Mouse (Mus musculus): Measurements from ENCODE around the gene Crisp2. TPM values are rescaled to one million over a fixed set of nuclear protein-coding genes. Genes with fewer than 3 reads are reported as not detected.

The Crisp2 gene
- polyA plus RNA-seq (2021) = 0.06 TPM

GRCm38 (mm10) chr17:40806953-40807572 lies at the start of gene Crisp2:
Crisp2 (minus strand) TSS chr17:40807003.
- DNase-seq (ENCODE audit: low read depth, low spot score) (no peak), ATAC-seq (no peak)
- CTCF ChIA-PET = interaction anchor here (2.0 kb wide), 1 partner anchor 17 kb away, joined by 8 read pairs; no protein-coding TSS in a partner anchor
- TF ChIP-seq CTCF (IDR thresholded peaks at IDR 0.05) = no peak
- no peaks in the 10 kb centered on the region for H3K27me3 ChIP-seq
- in situ Hi-C loops (cut with MboI; ENCODE audit: low pct_unique_long_range_greater_than_20kb) = loop anchor here (25.0 kb wide), 1 partner anchor 595 kb away; the partner anchor contains the start of gene Pgk2
- POLR2A ChIA-PET = no interaction called here

- ChIA-PET POLR2A (no interaction called here), CTCF (interaction anchor here (0.8 to 1.6 kb wide), 2 partner anchors 17 kb away, joined by 3 read pairs; no protein-coding TSS in a partner anchor)
- ATAC-seq = no peak
- no peak for DNase-seq (ENCODE audit: low read depth, low spot score)
- in situ Hi-C loops (cut with MboI; ENCODE audit: low pct_unique_long_range_greater_than_20kb) = no loop called here
- no peaks in the 10 kb centered on the region for H3K27me3 ChIP-seq
- no peak for TF ChIP-seq CTCF (IDR thresholded peaks at IDR 0.05)
Observed at GRCm38 (mm10) chr17:40855065-40855464, 48.3 kb upstream of the Crisp2 start.

GRCm38 (mm10) chr17:40837308-40837707 lies 30.5 kb upstream of the Crisp2 start:
- in situ Hi-C loops (cut with MboI; ENCODE audit: low pct_unique_long_range_greater_than_20kb) = no loop called here
- DNase-seq (ENCODE audit: low read depth, low spot score) (peak; percentile 4), ATAC-seq (peak; percentile 84)
- CTCF ChIA-PET = interaction anchor here (0.6 to 1.5 kb wide), 7 partner anchors 13 to 63 kb away, joined by 3 to 5 read pairs (median 4); no protein-coding TSS in a partner anchor
- no peaks in the 10 kb centered on the region for H3K27me3 ChIP-seq
- POLR2A ChIA-PET = no interaction called here
- peak; percentile 76 for TF ChIP-seq CTCF (IDR thresholded peaks at IDR 0.05)

GRCm38 (mm10) chr17:40831870-40832269 lies 25.1 kb upstream of the Crisp2 start:
- no peak for DNase-seq (ENCODE audit: low read depth, low spot score)
- ATAC-seq = no peak
- peak; percentile 52 for TF ChIP-seq CTCF (IDR thresholded peaks at IDR 0.05)
- ChIA-PET CTCF (no interaction called here), POLR2A (no interaction called here)
- H3K27me3 ChIP-seq = no peaks in the 10 kb centered on the region
- in situ Hi-C loops (cut with MboI; ENCODE audit: low pct_unique_long_range_greater_than_20kb) = loop anchor here (5.0 kb wide), 1 partner anchor 65 kb away; no protein-coding TSS in a partner anchor

- DNase-seq (ENCODE audit: low read depth, low spot score) = no peak
- no peak for ATAC-seq
Observed at GRCm38 (mm10) chr17:40824549-40824948, 17.7 kb upstream of the Crisp2 start.

GRCm38 (mm10) chr17:40823817-40824216 lies 17.0 kb upstream of the Crisp2 start:
- POLR2A ChIA-PET = no interaction called here
- peak; percentile 51 for ATAC-seq
- no peak for DNase-seq (ENCODE audit: low read depth, low spot score)
- in situ Hi-C loops (cut with MboI; ENCODE audit: low pct_unique_long_range_greater_than_20kb) = loop anchor here (25.0 kb wide), 1 partner anchor 612 kb away; the partner anchor contains the start of gene Pgk2
- CTCF ChIA-PET = interaction anchor here (1.0 to 2.6 kb wide), 19 partner anchors 9 to 487 kb away, joined by 3 to 15 read pairs (median 5); partner anchors contain the start of gene Crisp2
- peaks cover 4% of the 10 kb centered on the region for H3K27me3 ChIP-seq
- TF ChIP-seq CTCF (IDR thresholded peaks at IDR 0.05) = peak; percentile 51

More at GRCm38 (mm10) chr17:40824549-40824948, 17.7 kb upstream of the Crisp2 start:
- TF ChIP-seq CTCF (IDR thresholded peaks at IDR 0.05) = peak; percentile 81
- POLR2A ChIA-PET = no interaction called here
- CTCF ChIA-PET = interaction anchor here (1.1 to 2.6 kb wide), 17 partner anchors 10 to 488 kb away, joined by 3 to 15 read pairs (median 5); partner anchors contain the start of gene Crisp2
- H3K27me3 ChIP-seq = peaks cover 4% of the 10 kb centered on the region
- in situ Hi-C loops (cut with MboI; ENCODE audit: low pct_unique_long_range_greater_than_20kb) = loop anchor here (25.0 kb wide), 1 partner anchor 612 kb away; the partner anchor contains the start of gene Pgk2

GRCm38 (mm10) chr17:40821477-40821876 lies 14.7 kb upstream of the Crisp2 start:
- in situ Hi-C loops (cut with MboI; ENCODE audit: low pct_unique_long_range_greater_than_20kb) = loop anchor here (25.0 kb wide), 1 partner anchor 609 kb away; the partner anchor contains the start of gene Pgk2
- TF ChIP-seq CTCF (IDR thresholded peaks at IDR 0.05) = no peak
- DNase-seq (ENCODE audit: low read depth, low spot score) = no peak
- ChIA-PET CTCF (no interaction called here), POLR2A (no interaction called here)
- peaks cover 4% of the 10 kb centered on the region for H3K27me3 ChIP-seq
- ATAC-seq = no peak

GRCm38 (mm10) chr17:40817340-40817943 lies 10.6 kb upstream of the Crisp2 start:
- no peak for DNase-seq (ENCODE audit: low read depth, low spot score)
- no peak for ATAC-seq
- in situ Hi-C loops (cut with MboI; ENCODE audit: low pct_unique_long_range_greater_than_20kb) = loop anchor here (25.0 kb wide), 1 partner anchor 605 kb away; the partner anchor contains the start of gene Pgk2
- ChIA-PET POLR2A (no interaction called here), CTCF (no interaction called here)
- no peak for TF ChIP-seq CTCF (IDR thresholded peaks at IDR 0.05)
- no peaks in the 10 kb centered on the region for H3K27me3 ChIP-seq

- H3K27me3 ChIP-seq = no peaks in the 10 kb centered on the region
- POLR2A ChIA-PET = no interaction called here
- no peak for TF ChIP-seq CTCF (IDR thresholded peaks at IDR 0.05)
- in situ Hi-C loops (cut with MboI; ENCODE audit: low pct_unique_long_range_greater_than_20kb) = loop anchor here (25.0 kb wide), 1 partner anchor 600 kb away; the partner anchor contains the start of gene Pgk2
- DNase-seq (ENCODE audit: low read depth, low spot score) (no peak), ATAC-seq (no peak)
- CTCF ChIA-PET = interaction anchor here (1.0 to 2.2 kb wide), 2 partner anchors 8 to 12 kb away, joined by 3 to 12 read pairs; no protein-coding TSS in a partner anchor
Observed at GRCm38 (mm10) chr17:40812259-40812658, 5.5 kb upstream of the Crisp2 start.

- ChIA-PET POLR2A (no interaction called here), CTCF (interaction anchor here (1.0 to 2.2 kb wide), 2 partner anchors 9 to 12 kb away, joined by 3 to 12 read pairs; no protein-coding TSS in a partner anchor)
- in situ Hi-C loops (cut with MboI; ENCODE audit: low pct_unique_long_range_greater_than_20kb) = loop anchor here (25.0 kb wide), 1 partner anchor 599 kb away; the partner anchor contains the start of gene Pgk2
- no peak for ATAC-seq
- TF ChIP-seq CTCF (IDR thresholded peaks at IDR 0.05) = no peak
- no peaks in the 10 kb centered on the region for H3K27me3 ChIP-seq
- DNase-seq (ENCODE audit: low read depth, low spot score) = no peak
Observed at GRCm38 (mm10) chr17:40811560-40811959, 4.8 kb upstream of the Crisp2 start.

All from Patski (cell line).